Mouse (Mus musculus): ENCODE measurements at regions not wholly inside any gene's neighbourhood (a gene's known extent, or its start where the extent isn't known, plus 50 kb on each side); places are given as distances from the start of the nearest gene placed in this dataset.

- DNase-seq (ENCODE audit: low spot score in 2 of 2): no peak
These were observed 335.3 kb upstream of the Jarid2 start for GRCm38 (mm10) chr13:44394016-44394415.

DNA sequence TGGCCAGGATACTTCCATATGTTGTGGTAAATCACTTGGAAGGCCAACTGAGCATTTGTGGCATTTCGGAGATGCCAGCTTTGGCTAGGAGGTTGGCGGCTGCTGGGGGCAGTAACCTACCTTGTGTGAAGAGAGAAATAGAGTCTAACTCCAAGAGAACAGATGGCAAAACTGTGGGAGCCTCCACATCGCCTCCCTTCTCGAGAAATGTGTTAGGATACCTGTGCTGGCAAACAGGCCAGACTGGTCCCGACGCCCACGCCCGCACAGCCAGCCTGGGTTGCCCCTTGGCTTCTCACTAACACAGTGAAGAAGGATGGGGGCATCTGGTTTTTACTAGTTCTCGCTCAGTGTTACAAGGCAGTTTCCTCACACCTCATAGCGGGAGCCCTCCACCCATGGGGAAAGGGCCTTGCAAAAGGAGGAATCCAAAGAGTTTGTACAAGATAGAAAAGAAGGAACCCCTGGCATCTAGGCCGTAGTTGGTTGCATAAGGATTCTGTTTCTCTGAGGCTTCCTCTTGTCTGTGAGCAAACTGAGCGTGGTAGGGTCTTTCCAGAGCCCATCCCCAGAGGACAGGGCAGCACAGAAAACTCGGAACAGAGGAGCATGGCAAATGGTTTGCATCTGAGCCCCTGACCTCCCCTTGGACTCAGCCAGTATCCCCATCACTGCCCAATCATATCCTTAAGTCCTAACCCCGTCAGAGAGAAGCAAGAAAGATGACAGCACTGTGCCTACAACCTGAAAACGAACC is 330.5 kb upstream of the Jarid2 start:
- DNase-seq (ENCODE audit: low spot score in 2 of 2): no peak

DNA sequence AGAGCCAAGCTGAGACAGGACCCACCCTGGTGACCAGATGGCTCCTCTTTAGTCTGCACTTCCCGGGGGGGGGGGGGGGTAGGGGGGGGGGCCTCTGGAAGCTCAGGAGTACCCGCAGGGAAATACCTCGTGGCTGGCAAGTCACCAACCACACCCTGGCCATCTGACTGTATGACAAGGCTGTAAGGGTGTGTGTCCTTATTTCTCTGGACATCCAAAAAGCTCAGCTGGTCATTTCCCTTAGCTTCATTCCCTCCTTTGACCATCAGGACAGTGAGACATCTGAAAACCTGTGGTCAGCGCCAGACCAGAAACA is 329.9 kb upstream of the Jarid2 start:
- no peak for DNase-seq (ENCODE audit: low spot score in 2 of 2)

DNA sequence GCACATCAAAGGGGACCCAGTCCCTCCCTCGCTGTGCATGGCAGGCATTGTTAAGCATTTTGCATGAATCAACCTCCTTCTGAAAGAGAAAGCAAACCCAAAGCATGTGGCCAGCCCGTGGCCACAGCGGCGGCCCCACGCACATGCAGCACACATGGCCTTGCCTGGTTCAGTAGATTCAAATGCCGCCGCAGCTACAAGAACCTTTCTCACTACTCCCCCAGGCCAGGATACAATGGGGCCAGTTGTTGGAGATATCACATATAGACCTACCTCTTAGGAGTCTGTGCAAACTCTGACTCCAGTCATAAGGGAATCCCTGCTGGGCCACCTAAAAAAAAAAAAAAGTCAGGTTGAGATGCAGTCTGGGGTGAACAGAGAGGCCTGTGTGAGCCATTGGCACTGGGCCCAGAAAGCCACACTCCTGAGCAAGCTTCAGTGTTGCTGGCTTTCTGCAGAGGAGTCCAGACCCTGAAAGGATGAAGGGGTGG is 329.4 kb upstream of the Jarid2 start:
- no peak for DNase-seq (ENCODE audit: low spot score in 2 of 2)

GRCm38 (mm10) chr13:44404010-44404575 is 325.2 kb upstream of the Jarid2 start:
- DNase-seq (ENCODE audit: low spot score in 2 of 2): no peak

DNA sequence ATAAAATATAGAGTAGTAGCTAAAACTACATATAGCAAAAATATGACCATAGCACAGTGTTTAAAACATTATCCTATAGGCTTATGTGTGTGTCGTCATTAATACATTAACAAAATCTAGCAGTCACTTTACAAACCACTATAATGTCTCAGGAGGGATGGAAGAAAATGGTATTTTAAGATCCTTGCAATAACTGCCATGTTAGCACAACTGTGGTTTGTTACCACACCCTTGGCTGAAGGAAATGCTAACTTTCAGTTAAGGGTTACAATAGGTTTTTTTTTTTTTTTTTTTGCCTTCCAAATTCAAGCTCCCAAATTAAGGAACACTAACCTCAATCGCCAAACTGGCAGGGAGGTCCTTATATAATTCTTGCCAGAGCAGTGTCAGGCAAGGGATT is 322.0 kb upstream of the Jarid2 start:
- DNase-seq (ENCODE audit: low spot score in 2 of 2): no peak

- no peak for DNase-seq (ENCODE audit: low spot score in 2 of 2)
These were observed 320.7 kb upstream of the Jarid2 start for GRCm38 (mm10) chr13:44408619-44408959.

DNA sequence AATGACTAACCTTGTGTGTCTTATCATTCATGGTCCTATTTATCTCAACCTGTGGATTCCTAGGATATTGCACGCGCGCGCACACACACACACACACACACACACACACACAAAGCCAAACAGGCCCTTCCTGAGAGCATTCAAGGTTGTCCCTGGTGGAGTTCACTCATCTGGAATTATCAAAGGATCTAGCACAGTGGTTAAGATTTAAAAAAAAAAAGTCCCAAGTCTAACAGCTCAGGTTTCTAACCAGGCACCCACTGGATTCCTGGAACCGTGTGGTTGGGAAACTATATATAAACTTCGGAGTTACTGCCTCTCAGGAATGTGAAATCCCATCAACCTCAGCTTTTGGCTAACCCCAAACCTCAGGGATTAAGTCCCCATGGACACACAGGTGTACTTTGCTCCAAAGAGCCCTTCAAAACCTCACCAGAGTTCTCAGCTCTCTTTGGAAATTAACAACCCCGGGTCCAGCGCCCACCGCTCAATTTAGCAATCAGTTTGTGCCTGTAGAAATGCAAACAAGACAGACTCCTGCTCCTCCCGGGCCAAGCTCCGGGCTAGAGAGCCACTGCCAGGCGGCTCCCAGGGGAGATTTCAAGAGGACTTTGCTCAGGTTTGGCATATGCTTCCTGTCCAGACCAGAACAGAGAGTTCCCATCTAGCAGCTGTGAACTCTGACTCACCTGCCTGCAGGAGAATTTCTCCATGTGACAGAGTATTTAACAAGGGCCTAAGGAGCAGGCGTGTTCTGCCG is 320.1 kb upstream of the Jarid2 start:
- no peak for DNase-seq (ENCODE audit: low spot score in 2 of 2)

- DNase-seq (ENCODE audit: low spot score in 2 of 2): no peak
These were observed 319.6 kb upstream of the Jarid2 start for GRCm38 (mm10) chr13:44409720-44410047.

DNA sequence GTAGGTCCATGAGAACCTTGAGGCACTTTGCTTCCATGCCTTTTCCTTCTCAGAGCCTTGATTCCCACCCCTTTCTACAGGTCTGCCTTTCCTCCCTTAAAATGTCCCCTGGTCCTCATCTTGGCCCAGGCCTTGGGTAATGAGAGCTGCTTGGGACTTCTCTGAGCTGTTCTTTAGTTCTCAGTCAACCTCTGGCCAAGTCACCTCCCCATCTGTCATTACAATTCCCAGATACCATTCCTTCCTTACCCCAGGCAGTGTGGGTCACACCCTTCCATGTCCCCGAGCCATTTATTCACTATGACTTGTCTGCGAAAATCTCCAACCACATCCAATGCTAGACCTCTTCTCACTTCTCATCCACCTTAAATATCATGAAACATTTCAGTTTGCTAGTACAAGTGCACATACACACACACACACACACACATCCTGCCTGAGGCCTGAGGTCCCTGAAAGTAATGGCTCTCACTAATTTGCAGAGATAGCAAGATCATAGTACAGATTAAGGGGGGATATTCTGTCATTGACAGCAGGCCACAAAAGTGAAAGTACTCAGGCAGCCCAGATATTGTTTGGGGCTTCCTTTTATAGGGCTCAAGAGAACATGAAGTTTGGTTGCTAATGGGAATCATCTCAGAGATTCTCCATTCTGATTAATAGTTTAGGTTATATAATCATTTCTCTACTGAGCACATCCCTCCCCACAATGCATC is 317.3 kb upstream of the Jarid2 start:
- no peak for DNase-seq (ENCODE audit: low spot score in 2 of 2)

- no peak for DNase-seq (ENCODE audit: low spot score in 2 of 2)
These were observed 316.0 kb upstream of the Jarid2 start for GRCm38 (mm10) chr13:44413305-44413704.

DNA sequence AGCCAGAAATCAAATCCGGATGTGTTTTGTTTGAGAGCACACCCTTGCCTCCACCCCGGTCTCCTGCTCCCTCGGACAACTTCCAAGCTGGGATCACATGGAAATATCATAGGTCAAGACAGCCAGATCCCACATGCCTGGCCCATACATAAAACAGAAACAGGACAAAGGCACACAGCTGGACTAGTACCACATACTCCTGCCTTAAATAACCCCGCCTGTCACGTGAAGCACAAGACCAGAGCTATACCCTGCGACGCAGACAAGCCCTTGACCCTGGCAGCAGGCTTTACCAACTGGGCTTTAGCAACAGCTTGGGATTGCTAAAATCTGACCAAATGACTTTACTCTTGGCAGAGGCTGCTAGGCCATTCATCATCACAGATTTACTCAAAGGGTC is 313.3 kb upstream of the Jarid2 start:
- no peak for DNase-seq (ENCODE audit: low spot score in 2 of 2)

GRCm38 (mm10) chr13:44416986-44417385 is 312.3 kb upstream of the Jarid2 start:
- DNase-seq (ENCODE audit: low spot score in 2 of 2): no peak

DNA sequence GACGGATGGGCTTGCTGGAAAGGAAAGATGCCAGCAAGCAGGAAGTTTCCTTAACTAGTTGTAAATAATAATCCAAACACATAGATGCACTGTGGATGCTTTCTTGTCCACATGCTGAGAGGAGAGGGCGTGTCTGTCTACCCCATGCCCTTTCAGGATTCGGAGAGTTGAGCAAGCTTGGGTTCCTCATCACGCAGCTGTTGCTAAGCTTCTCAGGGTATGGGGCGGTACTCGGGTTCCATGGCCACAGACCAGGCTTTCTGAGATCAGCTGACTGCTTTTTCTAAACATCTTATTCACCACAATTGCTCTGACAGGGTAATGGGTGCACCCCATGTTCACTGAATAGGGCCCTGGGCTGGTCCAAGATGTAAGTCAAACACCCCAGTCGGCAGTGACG is 310.2 kb upstream of the Jarid2 start:
- peak in 1 of 2 experiments; percentile 24 for DNase-seq (ENCODE audit: low spot score in 2 of 2)

DNA sequence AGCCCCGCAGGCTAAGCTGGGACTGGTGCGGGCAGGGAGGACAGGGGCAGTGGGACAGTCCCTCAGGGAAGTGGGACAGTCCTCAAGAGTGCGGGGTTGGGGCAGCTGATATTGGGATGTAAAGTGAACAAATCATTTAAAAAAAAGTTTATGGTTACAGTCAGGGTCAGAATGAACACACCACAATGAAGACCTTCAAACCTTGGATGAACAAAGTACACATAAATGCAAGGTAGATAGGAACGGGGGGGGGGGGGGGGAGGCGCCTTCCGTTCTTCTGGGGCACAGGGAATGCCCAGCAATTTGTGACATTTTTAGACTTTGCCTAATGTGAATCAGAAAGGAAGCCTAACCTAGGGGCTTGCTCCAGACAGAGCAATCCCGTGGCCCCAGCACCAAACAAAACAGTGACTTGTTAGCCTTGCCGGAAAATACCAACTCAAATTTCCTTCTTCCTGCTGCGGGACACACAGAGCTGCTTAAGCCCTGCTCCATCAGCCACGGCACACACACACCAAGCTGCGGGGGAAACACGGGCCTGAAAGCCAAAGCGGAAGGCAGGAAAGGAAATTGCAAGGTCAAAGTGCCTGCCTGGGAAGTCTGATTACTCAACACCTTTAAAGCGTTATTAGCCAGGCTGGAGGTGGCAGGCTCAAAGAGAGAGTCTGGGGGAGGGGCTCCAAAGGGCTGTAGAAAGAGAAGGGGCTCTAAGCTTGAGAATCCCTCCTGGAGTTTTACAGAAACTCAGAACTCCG is 309.6 kb upstream of the Jarid2 start:
- peak; percentile 10 to 26 for DNase-seq (ENCODE audit: low spot score in 2 of 2)

DNA sequence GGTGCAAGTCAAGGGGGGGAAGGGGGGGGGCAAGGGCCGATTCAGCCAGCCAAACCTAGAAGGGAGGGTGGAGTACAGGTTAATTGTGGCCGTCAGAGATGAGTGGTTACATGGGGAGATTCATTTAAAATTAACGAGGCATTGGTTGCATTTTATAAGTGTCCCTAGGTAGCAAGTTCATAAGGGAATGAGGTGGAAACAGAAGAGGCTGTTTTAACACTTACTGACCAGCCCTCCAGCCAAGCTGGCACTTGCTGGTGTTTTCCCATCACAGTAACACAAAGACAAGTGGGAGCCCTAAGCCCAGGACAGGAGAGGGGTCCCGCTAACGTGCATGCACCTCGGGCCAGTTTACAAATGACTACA is 309.1 kb upstream of the Jarid2 start:
- DNase-seq (ENCODE audit: low spot score in 2 of 2): no peak

- DNase-seq (ENCODE audit: low spot score in 2 of 2): no peak
These were observed 308.3 kb upstream of the Jarid2 start for GRCm38 (mm10) chr13:44420941-44421340.

GRCm38 (mm10) chr13:44421426-44421825 is 307.8 kb upstream of the Jarid2 start:
- no peak for DNase-seq (ENCODE audit: low spot score in 2 of 2)

DNA sequence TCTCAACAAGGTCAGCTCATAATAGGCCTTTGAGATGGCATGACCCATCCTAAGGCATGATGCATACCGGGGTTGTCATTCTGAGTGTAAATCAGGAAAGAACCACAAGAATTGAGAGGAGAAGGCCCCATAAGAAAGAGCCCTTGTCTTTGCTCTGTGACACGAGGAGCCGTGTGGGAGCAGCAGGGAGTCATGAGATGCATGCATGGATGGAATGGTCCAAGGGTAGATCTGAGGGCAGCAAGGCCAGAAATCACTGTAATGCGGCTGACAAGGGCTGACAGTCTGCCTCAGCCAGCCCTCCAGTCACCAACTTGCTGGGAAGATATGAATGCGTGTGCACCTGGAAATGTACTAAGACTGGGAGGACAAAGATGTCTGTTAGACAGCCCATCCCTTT is 307.4 kb upstream of the Jarid2 start:
- no peak for DNase-seq (ENCODE audit: low spot score in 2 of 2)

DNA sequence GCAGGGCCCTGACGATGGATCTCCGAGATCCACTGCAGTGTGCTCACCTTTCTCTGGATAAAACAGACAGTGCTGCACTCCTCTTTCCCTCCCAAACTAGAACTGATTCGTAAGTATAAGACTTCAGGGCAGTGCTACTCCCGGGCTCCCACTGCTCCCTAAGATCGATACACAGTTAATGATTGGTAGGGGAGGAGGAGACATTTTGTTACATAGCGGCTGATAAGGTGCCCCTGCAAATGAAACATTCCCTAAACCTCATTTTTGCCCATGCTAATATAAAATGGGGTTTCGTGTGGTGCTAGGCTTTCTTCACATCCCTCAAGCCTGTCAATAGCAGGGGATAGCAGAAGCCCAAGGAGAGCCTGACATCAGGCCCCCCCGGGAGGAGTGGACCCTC is 298.8 kb upstream of the Jarid2 start:
- DNase-seq (ENCODE audit: low spot score in 2 of 2): no peak

DNA sequence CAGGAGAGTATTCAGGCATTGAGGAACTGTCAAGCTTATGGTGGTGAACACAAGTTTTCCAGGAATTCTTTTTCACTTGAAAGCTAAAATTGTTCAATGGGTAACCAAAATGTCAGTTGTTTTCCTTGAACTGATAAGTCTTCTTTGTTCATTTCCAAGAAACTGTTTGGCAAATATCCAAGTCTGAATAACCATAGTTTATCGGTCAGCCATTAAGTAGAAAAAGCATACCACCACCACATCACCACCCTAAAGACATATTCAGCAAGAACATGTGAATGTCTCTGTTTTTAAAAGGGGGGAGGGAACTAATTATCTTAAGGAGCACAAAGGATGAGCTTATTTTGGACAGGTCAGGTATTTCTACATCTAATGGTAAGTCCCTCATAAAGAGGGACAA is 291.6 kb upstream of the Jarid2 start:
- no peak for DNase-seq (ENCODE audit: low spot score in 2 of 2)

GRCm38 (mm10) chr13:44441061-44441460 is 288.2 kb upstream of the Jarid2 start:
- DNase-seq (ENCODE audit: low spot score in 2 of 2): no peak

Measured in spleen, postnatal 10 days (tissue).